Mouse (Mus musculus) heart, embryonic 13.5 days (tissue): ENCODE measurements at regions not wholly inside any gene's neighbourhood (a gene's known extent, or its start where the extent isn't known, plus 50 kb on each side); places are given as distances from the start of the nearest gene placed in this dataset.
A peak's percentile ranks its signal among the peaks of the same experiment; 100 is the strongest.

Source experiments
- ATAC-seq: fragments of 200-750 bp; cut with Nextera tagmentation; 2 replicates; pipeline ENCODE4 v1.8.0; 2017; ENCODE audit warnings: moderate TSS enrichment; ENCODE audit not compliant: insufficient number of reproducible peaks, low FRiP score, low TSS enrichment; ENCODE audit errors: extremely low read depth
- H3K27ac ChIP-seq: fragments of 300-500 bp; sonication (generic); replicated peaks from 2 replicates; pipeline ENCODE4 v1.5.1; 2015; ENCODE audit warnings: moderate library complexity, mild to moderate bottlenecking, inconsistent platforms
- H3K27me3 ChIP-seq: fragments of 300-500 bp; sonication (generic); replicated peaks from 2 replicates; pipeline ENCODE4 v1.6.1; 2015; ENCODE audit warnings: mild to moderate bottlenecking, inconsistent platforms
- H3K36me3 ChIP-seq: fragments of 300-500 bp; sonication (generic); 2 replicates; pipeline ENCODE4 v1.6.1; 2015; ENCODE audit warnings: mild to moderate bottlenecking, inconsistent platforms
- H3K4me1 ChIP-seq: fragments of 300-500 bp; sonication (generic); 2 replicates; pipeline ENCODE4 v1.6.1; 2015; ENCODE audit warnings: inconsistent platforms
- H3K4me2 ChIP-seq: fragments of 300-500 bp; sonication (generic); 2 replicates; pipeline ENCODE4 v1.6.1; 2015; ENCODE audit warnings: inconsistent platforms, mild to moderate bottlenecking, moderate library complexity
- H3K4me3 ChIP-seq: fragments of 300-500 bp; sonication (generic); 2 replicates; pipeline ENCODE4 v1.5.1; 2015; ENCODE audit warnings: moderate library complexity, mild to moderate bottlenecking, inconsistent platforms
- H3K9ac ChIP-seq: fragments of 300-500 bp; sonication (generic); 2 replicates; pipeline ENCODE4 v1.6.1; 2015; ENCODE audit warnings: inconsistent platforms, mild to moderate bottlenecking, moderate library complexity
- H3K9me3 ChIP-seq: fragments of 300-500 bp; sonication (generic); 2 replicates; pipeline ENCODE4 v1.6.1; 2016; ENCODE audit warnings: inconsistent platforms
- WGBS: fragments of 180-500 bp; shearing (Covaris S2); methylation state at CpG from one replicate; pipeline ENCODE4 v1.1.7; 2015; ENCODE audit warnings: mixed read lengths; 5-methylcytosine and 5-hydroxymethylcytosine counted together

- H3K27me3 ChIP-seq = peaks cover 25% of the 10 kb centered on the region
- H3K27ac ChIP-seq = no peak overlapping the region
- 0 out of 2 replicates have a peak, but pooled peaks cover 4% of the 10 kb centered on the region for H3K4me1 ChIP-seq
- ATAC-seq = no peak
- 58% methylated on average over 12 of the region's 12 CpGs for WGBS
- no peak overlapping the region for H3K4me2 ChIP-seq
- peaks cover 5% of the 10 kb centered on the region; the same call in 1 of the 2 replicates for H3K9me3 ChIP-seq
- no peak overlapping the region for H3K4me3 ChIP-seq
- H3K9ac ChIP-seq = no peak overlapping the region
- H3K36me3 ChIP-seq = no peaks in the 10 kb centered on the region
Measured at GRCm38 (mm10) chr2:172776485-172776884, 163.6 kb downstream of the Bmp7 start.

- H3K4me3 ChIP-seq = no peak overlapping the region
- ATAC-seq = no peak
- no peak overlapping the region for H3K27ac ChIP-seq
- 74% methylated on average over 2 of the region's 2 CpGs for WGBS
- peaks cover 24% of the 10 kb centered on the region for H3K27me3 ChIP-seq
- H3K4me2 ChIP-seq = no peak overlapping the region
- H3K4me1 ChIP-seq = 0 out of 2 replicates have a peak, but pooled peaks cover 4% of the 10 kb centered on the region
- peaks cover 5% of the 10 kb centered on the region; the same call in 1 of the 2 replicates for H3K9me3 ChIP-seq
- no peak overlapping the region for H3K9ac ChIP-seq
- no peaks in the 10 kb centered on the region for H3K36me3 ChIP-seq
Measured at GRCm38 (mm10) chr2:172777774-172778173, 162.3 kb downstream of the Bmp7 start.

- no peak overlapping the region for H3K4me3 ChIP-seq
- H3K4me1 ChIP-seq = no peaks in the 10 kb centered on the region
- 22% methylated on average over 5 of the region's 5 CpGs for WGBS
- H3K9me3 ChIP-seq = peaks cover 13% of the 10 kb centered on the region
- ATAC-seq = no peak
- H3K27me3 ChIP-seq = peaks cover 21% of the 10 kb centered on the region
- no peak overlapping the region for H3K9ac ChIP-seq
- H3K36me3 ChIP-seq = no peaks in the 10 kb centered on the region
- H3K27ac ChIP-seq = no peak overlapping the region
- H3K4me2 ChIP-seq = no peak overlapping the region
Measured at GRCm38 (mm10) chr2:172779096-172779495, 161.0 kb downstream of the Bmp7 start.

- Histone ChIP-seq H3K27me3 (peaks cover 43% of the 10 kb centered on the region), H3K9ac (no peak overlapping the region), H3K9me3 (peaks cover 14% of the 10 kb centered on the region), H3K36me3 (no peaks in the 10 kb centered on the region), H3K4me3 (no peak overlapping the region), H3K4me1 (0 out of 2 replicates have a peak, but pooled peaks cover 6% of the 10 kb centered on the region), H3K4me2 (no peak overlapping the region), H3K27ac (no peak overlapping the region)
- 64% methylated on average over 10 of the region's 10 CpGs for WGBS
- no peak for ATAC-seq
Measured at GRCm38 (mm10) chr2:172782686-172783085, 157.4 kb downstream of the Bmp7 start.

DNA sequence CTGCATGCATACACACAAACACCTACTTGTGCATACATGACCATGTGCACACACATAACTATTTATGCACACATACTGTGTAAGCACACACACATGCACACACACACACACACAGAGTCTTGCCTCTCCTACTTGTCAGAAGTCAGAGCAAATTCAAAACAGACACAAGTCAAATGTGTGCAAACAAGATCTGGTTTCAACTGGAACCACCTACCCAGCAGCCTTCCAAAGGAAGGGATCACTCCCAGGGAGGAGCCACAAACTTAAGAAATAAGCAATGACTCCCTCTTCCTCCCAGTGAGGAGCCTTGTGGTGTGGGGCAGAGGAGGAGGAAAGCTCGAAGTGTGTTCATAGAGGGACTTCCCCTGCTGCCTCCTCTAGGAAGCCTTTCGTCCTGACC, 153.8 kb downstream of the Bmp7 start:
- no peaks in the 10 kb centered on the region for H3K36me3 ChIP-seq
- no peak overlapping the region for H3K9ac ChIP-seq
- 19% methylated on average over 2 of the region's 2 CpGs for WGBS
- H3K4me3 ChIP-seq = no peak overlapping the region
- peaks cover 10% of the 10 kb centered on the region; the same call in 1 of the 2 replicates for H3K9me3 ChIP-seq
- ATAC-seq = no peak
- H3K27me3 ChIP-seq = peaks cover 61% of the 10 kb centered on the region
- H3K27ac ChIP-seq = no peak overlapping the region
- no peak overlapping the region for H3K4me2 ChIP-seq
- peaks cover 14% of the 10 kb centered on the region; the same call in 1 of the 2 replicates for H3K4me1 ChIP-seq

DNA sequence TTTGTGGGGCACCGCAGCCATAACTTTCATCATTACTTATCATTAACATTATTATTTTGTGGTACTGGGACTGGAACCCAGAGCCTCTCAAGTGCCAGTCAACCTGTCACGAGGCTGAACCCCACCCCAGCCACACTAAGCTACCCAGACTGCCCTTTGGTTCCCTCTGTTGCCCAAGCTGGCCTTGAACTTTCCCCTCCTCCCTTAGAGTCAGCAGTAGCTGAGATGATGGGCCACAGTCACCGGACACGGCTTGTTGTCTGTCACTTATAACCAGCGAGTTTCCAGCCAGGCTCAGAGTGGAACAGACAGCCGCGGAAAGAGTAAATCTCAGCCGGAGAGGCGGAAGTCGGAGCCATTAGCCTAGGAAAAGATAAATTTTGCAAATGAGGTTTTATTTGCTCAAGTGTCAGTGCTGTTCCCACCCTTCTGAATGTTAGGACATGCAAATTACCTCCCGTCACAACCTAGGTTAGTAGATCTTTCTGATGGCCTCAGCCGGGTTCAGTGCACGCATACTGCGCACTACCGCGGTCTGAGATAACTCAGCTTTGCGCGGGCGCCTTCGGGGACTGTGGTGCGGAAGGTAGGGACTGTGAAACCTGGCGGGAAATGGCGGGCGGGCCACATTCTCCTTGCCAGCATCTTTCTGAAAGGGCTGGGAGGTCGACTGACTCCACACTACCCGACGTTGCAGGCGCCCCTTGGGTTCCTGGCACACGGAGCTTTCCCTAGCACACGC, 152.7 kb downstream of the Bmp7 start:
- Histone ChIP-seq H3K27me3 (peaks cover 66% of the 10 kb centered on the region), H3K27ac (no peak overlapping the region), H3K9ac (peak overlapping the region; percentile 54), H3K36me3 (no peaks in the 10 kb centered on the region), H3K4me1 (peaks cover 14% of the 10 kb centered on the region; the same call in 1 of the 2 replicates), H3K9me3 (peaks cover 10% of the 10 kb centered on the region; the same call in 1 of the 2 replicates), H3K4me2 (peak overlapping the region; percentile 66), H3K4me3 (peak overlapping the region; percentile 44)
- WGBS = 21% methylated on average over 30 of the region's 30 CpGs
- no peak for ATAC-seq

DNA sequence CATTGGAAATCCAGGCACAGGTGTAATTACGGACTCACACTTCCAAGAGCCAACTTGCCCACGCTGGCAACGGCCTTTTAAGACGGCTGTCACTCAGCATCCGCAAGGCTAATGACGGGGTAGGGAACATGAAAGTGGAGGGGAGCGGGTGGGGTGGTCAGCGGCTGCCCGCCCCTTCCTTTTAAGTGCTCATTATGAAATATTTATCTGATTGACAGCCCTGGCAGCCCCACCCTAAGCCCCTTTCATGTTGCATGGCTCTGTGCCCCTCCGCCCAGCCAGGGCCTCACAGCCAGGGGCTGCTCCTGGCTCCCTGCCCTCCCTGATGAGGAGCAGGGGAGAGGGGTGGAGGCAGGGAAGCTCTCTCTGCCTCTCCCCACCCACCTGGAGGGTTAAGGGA, 150.9 kb downstream of the Bmp7 start:
- Histone ChIP-seq H3K4me2 (no peak overlapping the region), H3K27me3 (peaks cover 70% of the 10 kb centered on the region), H3K36me3 (no peaks in the 10 kb centered on the region), H3K27ac (no peak overlapping the region), H3K9me3 (no peaks in the 10 kb centered on the region; the same call in 1 of the 2 replicates), H3K9ac (no peak overlapping the region), H3K4me3 (no peak overlapping the region), H3K4me1 (peaks cover 14% of the 10 kb centered on the region; the same call in 1 of the 2 replicates)
- ATAC-seq = 0 out of 2 replicates have a peak, but pooled peaks have one; percentile 19
- 32% methylated on average over 10 of the region's 10 CpGs for WGBS

DNA sequence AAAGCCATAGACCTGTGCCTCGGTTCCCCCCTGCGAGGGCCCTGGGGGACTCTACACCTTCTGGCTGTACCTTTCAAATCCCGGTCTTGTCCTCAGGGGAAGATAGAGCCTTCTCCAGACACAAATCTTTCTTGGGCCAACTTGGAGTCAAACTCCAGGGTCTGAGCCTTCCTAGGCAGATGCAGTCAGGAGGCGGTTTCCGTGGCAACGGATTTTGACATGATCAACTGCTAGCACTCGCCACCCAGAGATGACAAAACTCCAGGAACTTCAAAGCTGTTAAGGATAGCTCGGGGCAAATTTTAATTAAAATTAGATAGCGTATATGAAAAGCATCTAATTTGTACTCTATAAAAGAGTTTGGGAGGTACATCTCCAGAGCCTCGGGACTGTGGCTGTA, 147.6 kb downstream of the Bmp7 start:
- no peak overlapping the region for H3K4me3 ChIP-seq
- H3K36me3 ChIP-seq = no peaks in the 10 kb centered on the region
- H3K27me3 ChIP-seq = peaks cover 47% of the 10 kb centered on the region
- no peak overlapping the region for H3K27ac ChIP-seq
- peaks cover 9% of the 10 kb centered on the region; the same call in 1 of the 2 replicates for H3K4me1 ChIP-seq
- no peaks in the 10 kb centered on the region; the same call in none of the 2 replicates for H3K9me3 ChIP-seq
- no peak for ATAC-seq
- H3K9ac ChIP-seq = no peak overlapping the region
- no peak overlapping the region for H3K4me2 ChIP-seq
- WGBS = 70% methylated on average over 10 of the region's 10 CpGs

- WGBS = 79% methylated on average over 8 of the region's 8 CpGs
- Histone ChIP-seq H3K9ac (no peak overlapping the region), H3K4me3 (no peak overlapping the region), H3K27me3 (peaks cover 34% of the 10 kb centered on the region), H3K27ac (no peak overlapping the region), H3K4me2 (no peak overlapping the region), H3K9me3 (no peaks in the 10 kb centered on the region; the same call in none of the 2 replicates), H3K36me3 (no peaks in the 10 kb centered on the region), H3K4me1 (peaks cover 5% of the 10 kb centered on the region; the same call in 1 of the 2 replicates)
- ATAC-seq = no peak
Measured at GRCm38 (mm10) chr2:172793991-172794390, 146.1 kb downstream of the Bmp7 start.

GRCm38 (mm10) chr2:172794771-172795170, 145.3 kb downstream of the Bmp7 start:
- Histone ChIP-seq H3K9me3 (no peaks in the 10 kb centered on the region; the same call in none of the 2 replicates), H3K36me3 (no peaks in the 10 kb centered on the region), H3K4me1 (no peaks in the 10 kb centered on the region), H3K4me2 (no peak overlapping the region), H3K4me3 (no peak overlapping the region), H3K27ac (no peak overlapping the region), H3K9ac (no peak overlapping the region), H3K27me3 (peaks cover 26% of the 10 kb centered on the region)
- 79% methylated on average over 10 of the region's 10 CpGs for WGBS
- no peak for ATAC-seq

GRCm38 (mm10) chr2:172796104-172796503, 144.0 kb downstream of the Bmp7 start:
- Histone ChIP-seq H3K27ac (no peak overlapping the region), H3K4me3 (no peak overlapping the region), H3K27me3 (peaks cover 14% of the 10 kb centered on the region; the same call in 1 of the 2 replicates), H3K4me2 (no peak overlapping the region), H3K9ac (no peak overlapping the region), H3K9me3 (no peaks in the 10 kb centered on the region; the same call in none of the 2 replicates), H3K36me3 (no peaks in the 10 kb centered on the region), H3K4me1 (no peaks in the 10 kb centered on the region)
- 60% methylated on average over 6 of the region's 6 CpGs for WGBS
- no peak for ATAC-seq
